In the genomic region with DNA sequence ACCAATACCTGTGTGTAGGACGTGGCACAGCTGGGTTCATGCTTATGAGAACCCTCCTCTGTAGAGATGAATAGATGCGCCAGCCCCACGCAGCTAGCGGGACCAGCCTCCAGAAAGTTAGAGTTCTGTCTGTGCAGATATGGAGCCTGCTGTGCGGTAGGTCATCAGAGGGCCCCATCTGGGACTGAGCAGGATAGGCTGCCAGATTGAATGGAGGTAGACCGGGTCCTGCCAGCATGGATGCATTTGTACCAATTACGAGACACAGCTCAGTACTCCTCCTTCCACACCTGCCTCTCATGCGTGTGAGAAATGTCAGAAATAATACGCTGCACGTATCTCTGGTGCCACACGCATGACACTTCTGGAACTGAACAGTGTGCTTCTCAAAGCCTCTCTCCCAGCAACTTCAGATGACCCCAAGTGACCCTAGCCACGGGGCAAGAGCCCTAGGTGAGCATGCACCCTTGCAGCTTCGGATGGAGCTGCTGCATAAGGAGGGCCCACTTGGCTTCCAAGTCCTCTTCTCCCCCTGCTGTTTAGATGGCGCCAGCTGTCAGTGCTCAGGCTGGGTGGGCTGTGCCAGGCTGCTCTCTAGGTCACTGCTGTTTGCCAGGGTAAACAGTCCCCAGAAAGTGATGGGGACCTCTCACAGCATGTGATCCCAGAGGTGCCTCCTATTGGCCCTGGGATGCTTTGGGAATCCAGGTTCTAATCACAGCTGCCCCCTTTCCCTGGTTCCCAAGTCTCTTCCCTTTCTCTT, we compare ENCODE assay signal across 11 mouse cellular contexts. TPM values are rescaled to one million over a fixed set of nuclear protein-coding genes. Genes with fewer than 3 reads are reported as not detected.
DNase-seq lines count a peak whose midpoint lies in the region; ATAC-seq and TF ChIP-seq lines count a peak whose summit lies in the region.
"Had no signal": no experiment of that assay in that cellular context is flagged by ENCODE, and none has a peak within 500 bp of the region (broad histone marks: within the 10 kb centered on the region; RNA-seq: fewer than 3 reads in every experiment).

No protein-coding gene starts in this region.

- no peak for TF ChIP-seq EP300 in lung, postnatal 0 days (IDR thresholded peaks at IDR 0.05)

- TF ChIP-seq CTCF in lung, postnatal 0 days (IDR thresholded peaks at IDR 0.05) = 0 out of 2 replicates have a peak, but pooled peaks have one; percentile 12
- TF ChIP-seq CTCF in intestine, postnatal 0 days (IDR thresholded peaks at IDR 0.05; ENCODE audit: low read depth) = 0 out of 2 replicates have a peak, but pooled peaks have one; percentile 11

- H3K9me3 ChIP-seq in forebrain, embryonic 13.5 days (replicated peaks) = no peaks in the 10 kb centered on the region
- H3K9me3 ChIP-seq in forebrain, embryonic 11.5 days (ENCODE audit: control insufficient read depth, low read length) = no peaks in the 10 kb centered on the region
- no peaks in the 10 kb centered on the region for H3K9me3 ChIP-seq in lung, postnatal 0 days (ENCODE audit: low read length)
- H3K9me3 ChIP-seq in intestine, postnatal 0 days (ENCODE audit: control insufficient read depth) = no peaks in the 10 kb centered on the region
- H3K9me3 ChIP-seq in stomach, embryonic 16.5 days (replicated peaks; ENCODE audit: control insufficient read depth, low read length) = no peaks in the 10 kb centered on the region
- H3K9me3 ChIP-seq: limb, embryonic 15.5 days had no signal

- H3K4me3 ChIP-seq in forebrain, embryonic 13.5 days = no peak overlapping the region
- H3K4me3 ChIP-seq in forebrain, embryonic 11.5 days (ENCODE audit: low read depth, low read length) = no peak overlapping the region
- no peak overlapping the region for H3K4me3 ChIP-seq in lung, postnatal 0 days (ENCODE audit: low read depth, low read length)
- H3K4me3 ChIP-seq in intestine, postnatal 0 days (ENCODE audit: low read depth, low read length) = no peak overlapping the region
- no peak overlapping the region for H3K4me3 ChIP-seq in stomach, embryonic 16.5 days (replicated peaks; ENCODE audit: low read length)
- H3K4me3 ChIP-seq: limb, embryonic 15.5 days had no signal

- DNase-seq in forebrain, embryonic 11.5 days (ENCODE audit: low spot score) = no peak
- DNase-seq in lung, postnatal 0 days (ENCODE audit: low spot score) = no peak
- DNase-seq in lung, adult 18-20 months = no peak
- DNase-seq in adipocyte (ENCODE audit: low spot score) = no peak
- no peak for DNase-seq in B cell, adult 2 months
- DNase-seq: cerebellum, postnatal 25 days; heart, postnatal 36 days had no signal

- no peak overlapping the region for H3K4me2 ChIP-seq in forebrain, embryonic 13.5 days
- H3K4me2 ChIP-seq in forebrain, embryonic 11.5 days (ENCODE audit: low read depth, low read length, severe bottlenecking) = no peak overlapping the region
- H3K4me2 ChIP-seq in lung, postnatal 0 days (replicated peaks; ENCODE audit: low read depth, low read length) = no peak overlapping the region
- H3K4me2 ChIP-seq in intestine, postnatal 0 days (replicated peaks; ENCODE audit: low read depth) = no peak overlapping the region
- no peak overlapping the region for H3K4me2 ChIP-seq in stomach, embryonic 16.5 days (ENCODE audit: low read depth, low read length)
- H3K4me2 ChIP-seq: limb, embryonic 15.5 days had no signal

- 58% methylated on average over 14 of the region's 14 CpGs for whole genome bisulfite sequencing in forebrain, embryonic 13.5 days
- 70% methylated on average over 14 of the region's 14 CpGs for WGBS in forebrain, embryonic 11.5 days
- 74% methylated on average over 14 of the region's 14 CpGs for WGBS in lung, postnatal 0 days
- 75% methylated on average over 14 of the region's 14 CpGs for WGBS in intestine, postnatal 0 days
- 72% methylated on average over 14 of the region's 14 CpGs for WGBS in stomach, embryonic 16.5 days

- H3K4me1 ChIP-seq in forebrain, embryonic 13.5 days = peaks cover 59% of the 10 kb centered on the region
- peaks cover 3% of the 10 kb centered on the region for H3K4me1 ChIP-seq in forebrain, embryonic 11.5 days (replicated peaks; ENCODE audit: control insufficient read depth, insufficient read depth, low read length)
- H3K4me1 ChIP-seq in lung, postnatal 0 days (ENCODE audit: insufficient read depth, low read depth, low read length) = peaks cover 32% of the 10 kb centered on the region
- no peaks in the 10 kb centered on the region for H3K4me1 ChIP-seq in intestine, postnatal 0 days (replicated peaks; ENCODE audit: control insufficient read depth, insufficient read depth, low read length)
- H3K4me1 ChIP-seq in stomach, embryonic 16.5 days (ENCODE audit: control insufficient read depth, insufficient read depth, low read length) = peaks cover 37% of the 10 kb centered on the region

- ATAC-seq in forebrain, embryonic 13.5 days = peak; percentile 42
- ATAC-seq in forebrain, embryonic 11.5 days (replicated peaks; ENCODE audit: low FRiP score) = no peak
- ATAC-seq in lung, postnatal 0 days = no peak
- no peak for ATAC-seq in intestine, postnatal 0 days
- no peak for ATAC-seq in stomach, embryonic 16.5 days (ENCODE audit: insufficient read depth, low FRiP score)

- peak overlapping the region; percentile 67 for H3K27ac ChIP-seq in forebrain, embryonic 13.5 days
- H3K27ac ChIP-seq in forebrain, embryonic 11.5 days (ENCODE audit: low read depth, low read length) = no peak overlapping the region
- no peak overlapping the region for H3K27ac ChIP-seq in lung, postnatal 0 days (ENCODE audit: low read length)
- no peak overlapping the region for H3K27ac ChIP-seq in intestine, postnatal 0 days (ENCODE audit: low read depth, low read length)
- peak overlapping the region; percentile 42 for H3K27ac ChIP-seq in stomach, embryonic 16.5 days (ENCODE audit: low read length)

- no peak overlapping the region for H3K9ac ChIP-seq in forebrain, embryonic 13.5 days
- no peak overlapping the region for H3K9ac ChIP-seq in forebrain, embryonic 11.5 days (ENCODE audit: low read length)
- no peak overlapping the region for H3K9ac ChIP-seq in lung, postnatal 0 days (replicated peaks; ENCODE audit: low read depth)
- no peak overlapping the region for H3K9ac ChIP-seq in intestine, postnatal 0 days (ENCODE audit: low read depth, low read length)
- no peak overlapping the region for H3K9ac ChIP-seq in stomach, embryonic 16.5 days (ENCODE audit: low read length)
- H3K9ac ChIP-seq: limb, embryonic 15.5 days had no signal

- H3K27me3 ChIP-seq in forebrain, embryonic 13.5 days = no peaks in the 10 kb centered on the region
- no peaks in the 10 kb centered on the region for H3K27me3 ChIP-seq in forebrain, embryonic 11.5 days (ENCODE audit: control insufficient read depth, insufficient read depth, low read length)
- no peaks in the 10 kb centered on the region for H3K27me3 ChIP-seq in lung, postnatal 0 days (replicated peaks; ENCODE audit: insufficient read depth, low read length)
- H3K27me3 ChIP-seq in intestine, postnatal 0 days (replicated peaks; ENCODE audit: control insufficient read depth, insufficient read depth, low read length) = no peaks in the 10 kb centered on the region
- H3K27me3 ChIP-seq in stomach, embryonic 16.5 days (ENCODE audit: control insufficient read depth, insufficient read depth, low read length) = no peaks in the 10 kb centered on the region
- H3K27me3 ChIP-seq: limb, embryonic 15.5 days had no signal

- peaks cover 4% of the 10 kb centered on the region; the same call in 1 of the 2 replicates for H3K36me3 ChIP-seq in forebrain, embryonic 13.5 days (ENCODE audit: poor library complexity, severe bottlenecking)
- no peaks in the 10 kb centered on the region for H3K36me3 ChIP-seq in forebrain, embryonic 11.5 days (ENCODE audit: control insufficient read depth, insufficient read depth, low read length)
- peaks cover 27% of the 10 kb centered on the region; the same call in 1 of the 2 replicates for H3K36me3 ChIP-seq in lung, postnatal 0 days (ENCODE audit: insufficient read depth, low read length)
- no peaks in the 10 kb centered on the region for H3K36me3 ChIP-seq in intestine, postnatal 0 days (ENCODE audit: control insufficient read depth, insufficient read depth)
- H3K36me3 ChIP-seq in stomach, embryonic 16.5 days (ENCODE audit: control insufficient read depth, insufficient read depth, low read length) = no peaks in the 10 kb centered on the region

RNA-seq across cellular contexts. Expression of gene Snx20, which starts 57.3 kb away (rescaled TPM):
- polyA plus RNA-seq in forebrain, embryonic 13.5 days (2015; fragmentation: Nextera tagmentation; extraction: Ambion mirVana) = 0.47 and 0.80 TPM in 2 replicates
- polyA plus RNA-seq in forebrain, embryonic 11.5 days (2014; fragmentation: Nextera tagmentation; extraction: Ambion mirVana) = 0.83 and 0.95 TPM in 2 replicates
- 5.4 and 6.5 TPM in 2 replicates for polyA plus RNA-seq in lung, postnatal 0 days (2015; fragmentation: Nextera tagmentation; extraction: Ambion mirVana)
- 37.1 and 41.6 TPM in 2 replicates for polyA plus RNA-seq in intestine, postnatal 0 days (2015; fragmentation: Nextera tagmentation; extraction: Ambion mirVana)
- polyA plus RNA-seq in stomach, embryonic 16.5 days (2015; fragmentation: Nextera tagmentation; extraction: Ambion mirVana) = 1.4 and 1.9 TPM in 2 replicates

RNA-seq across cellular contexts. Expression of gene Nkd1, which starts 57.4 kb away (rescaled TPM):
- 44.9 and 47.7 TPM in 2 replicates for polyA plus RNA-seq in forebrain, embryonic 13.5 days (2015; fragmentation: Nextera tagmentation; extraction: Ambion mirVana)
- polyA plus RNA-seq in forebrain, embryonic 11.5 days (2014; fragmentation: Nextera tagmentation; extraction: Ambion mirVana) = 63.0 and 71.5 TPM in 2 replicates
- polyA plus RNA-seq in lung, postnatal 0 days (2015; fragmentation: Nextera tagmentation; extraction: Ambion mirVana) = 113 and 123 TPM in 2 replicates
- polyA plus RNA-seq in intestine, postnatal 0 days (2015; fragmentation: Nextera tagmentation; extraction: Ambion mirVana) = 24.5 and 26.2 TPM in 2 replicates
- 36.4 and 36.8 TPM in 2 replicates for polyA plus RNA-seq in stomach, embryonic 16.5 days (2015; fragmentation: Nextera tagmentation; extraction: Ambion mirVana)

Comparison
In these comparisons a context has a peak if more than half of its experiments do, and no peak if none do; other contexts are left out.
1. H3K27ac ChIP-seq: peak in forebrain, embryonic 13.5 days (single experiment) and stomach, embryonic 16.5 days (single experiment); none in forebrain, embryonic 11.5 days (single experiment), lung, postnatal 0 days (single experiment) and intestine, postnatal 0 days (single experiment).